Mouse (Mus musculus) embryonic facial prominence, embryonic 12.5 days (tissue): Measurements from ENCODE around the gene Zfp667. TPM values are rescaled to one million over a fixed set of nuclear protein-coding genes. Genes with fewer than 3 reads are reported as not detected.
"Not testable (repeated sequence)": the region's sequence is repeated elsewhere in the genome, so short reads cannot be mapped to it uniquely, and the experiment has no call there.

Experiments used
- ATAC-seq: fragments of 200-750 bp; cut with Nextera tagmentation; 2 replicates; pipeline ENCODE4 v1.8.0; 2017; ENCODE audit not compliant: insufficient number of reproducible peaks, insufficient read depth, low FRiP score, low TSS enrichment
- H3K27ac ChIP-seq: fragments of 300-500 bp; sonication (generic); 2 replicates; pipeline ENCODE4 v1.5.1; 2016; ENCODE audit warnings: mild to moderate bottlenecking
- H3K27me3 ChIP-seq: fragments of 300-500 bp; sonication (generic); 2 replicates; pipeline ENCODE4 v1.6.1; 2016; ENCODE audit warnings: mild to moderate bottlenecking, moderate library complexity
- H3K36me3 ChIP-seq: fragments of 300-500 bp; sonication (generic); 2 replicates; pipeline ENCODE4 v1.6.1; 2016; ENCODE audit warnings: mild to moderate bottlenecking
- H3K4me1 ChIP-seq: fragments of 300-500 bp; sonication (generic); 2 replicates; pipeline ENCODE4 v1.6.1; 2016
- H3K4me2 ChIP-seq: fragments of 300-500 bp; sonication (generic); replicated peaks from 2 replicates; pipeline ENCODE4 v1.6.1; 2016; ENCODE audit warnings: mild to moderate bottlenecking, moderate library complexity
- H3K4me3 ChIP-seq: fragments of 300-500 bp; sonication (generic); 2 replicates; pipeline ENCODE4 v1.5.1; 2016; ENCODE audit warnings: mild to moderate bottlenecking
- H3K9ac ChIP-seq: fragments of 300-500 bp; sonication (generic); 2 replicates; pipeline ENCODE4 v1.6.1; 2016; ENCODE audit warnings: mild to moderate bottlenecking, moderate library complexity
- H3K9me3 ChIP-seq: fragments of 300-500 bp; sonication (generic); 2 replicates; pipeline ENCODE4 v1.6.1; 2016; ENCODE audit warnings: mild to moderate bottlenecking, moderate library complexity
- WGBS: fragments of 180-500 bp; shearing (Covaris S2); methylation state at CpG from one replicate; pipeline ENCODE4 v1.1.7; 2016; 5-methylcytosine and 5-hydroxymethylcytosine counted together
- polyA plus RNA-seq: library from polyadenylated mRNA; unstranded; fragments of >200 nt; fragmentation: Nextera tagmentation; extraction: Ambion mirVana; gene quantifications from 2 replicates; pipeline ENCODE4 v1.2.1, GENCODE M21; 2016

The Zfp667 gene
- 6.4 and 8.4 TPM in 2 replicates for polyA plus RNA-seq

DNA sequence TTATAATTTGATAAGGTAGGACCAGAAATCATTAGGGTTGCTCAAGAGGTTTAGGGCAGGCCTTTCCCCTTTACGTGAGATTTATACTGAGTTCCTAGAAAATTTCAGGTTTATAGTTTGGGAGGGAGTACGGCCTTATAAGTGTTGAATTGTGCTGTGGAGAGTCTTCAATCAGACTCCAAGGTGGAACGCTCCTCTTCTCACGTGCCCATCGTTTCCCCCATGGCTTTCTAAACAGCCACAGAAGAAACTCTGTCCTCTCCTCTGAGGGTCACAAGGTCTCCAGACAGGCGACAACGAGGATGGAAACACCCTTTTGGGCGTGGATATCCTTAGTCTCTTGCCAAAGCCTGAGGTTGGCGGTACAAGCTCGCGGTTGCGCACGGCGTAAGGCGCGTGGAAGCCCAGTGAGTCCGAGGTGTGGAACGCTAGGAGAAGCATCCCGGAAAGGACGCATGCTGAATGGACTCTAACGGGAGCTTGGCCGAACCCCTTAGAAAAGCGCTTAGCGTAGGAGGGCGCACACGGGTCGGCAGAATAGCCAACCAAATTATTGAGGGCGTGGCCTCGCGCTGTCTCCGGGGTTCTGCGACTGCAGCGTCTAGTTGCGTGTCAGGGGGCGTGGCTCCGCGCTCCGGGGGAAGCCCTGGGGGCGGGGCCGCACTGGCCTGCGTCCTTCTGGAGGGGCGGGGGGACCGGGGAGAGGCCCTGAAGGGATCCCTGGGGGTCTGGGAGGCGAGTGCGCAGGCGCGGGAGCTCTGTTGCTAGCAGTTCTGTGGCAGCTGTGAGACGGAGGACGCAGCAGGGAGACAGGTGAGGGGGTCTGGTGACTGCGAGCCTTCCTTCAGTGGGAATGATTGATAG is at the start of gene Zfp667:
TSS of gene Zfp667 (plus strand) at position 738 of the 864 bp plus-strand sequence.
- 4% methylated on average over 50 of the region's 50 CpGs for WGBS
- peaks cover 4% of the 10 kb centered on the region for H3K4me1 ChIP-seq
- H3K4me2 ChIP-seq = peak within 1 kb of the TSS; percentile 69
- H3K27me3 ChIP-seq = no peaks in the 10 kb centered on the region
- H3K9me3 ChIP-seq = no peaks in the 10 kb centered on the region
- H3K9ac ChIP-seq = peak within 1 kb of the TSS; percentile 58
- ATAC-seq = peak; percentile 79
- H3K4me3 ChIP-seq = peak within 1 kb of the TSS; percentile 53
- peak within 1 kb of the TSS; percentile 72; the same call in 1 of the 2 replicates for H3K27ac ChIP-seq
- H3K36me3 ChIP-seq = no peaks in the 10 kb centered on the region

DNA sequence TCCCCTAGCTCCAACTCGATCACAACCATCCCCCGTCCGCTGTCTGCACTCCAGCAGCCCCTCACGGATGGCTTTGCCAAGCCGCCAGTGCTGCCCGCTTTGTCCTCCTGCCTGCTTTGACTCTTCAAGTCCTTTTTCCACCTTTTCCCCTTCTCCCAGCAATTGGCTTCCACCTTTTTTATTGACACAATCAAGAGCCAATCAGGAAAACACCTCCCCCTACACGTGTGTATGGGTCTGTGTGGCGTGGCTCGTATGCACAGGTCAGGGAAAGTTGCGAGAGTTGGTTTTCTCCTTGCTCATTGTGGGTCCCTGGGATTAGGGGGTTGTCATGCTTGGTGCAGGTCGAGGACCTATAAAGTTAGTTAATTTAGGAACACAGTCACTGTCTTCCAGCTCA is 46.6 kb upstream of the Zfp667 start:
- Histone ChIP-seq H3K4me2 (no peak overlapping the region), H3K9me3 (no peaks in the 10 kb centered on the region), H3K9ac (no peak overlapping the region), H3K4me1 (no peaks in the 10 kb centered on the region), H3K4me3 (no peak overlapping the region), H3K27ac (no peak overlapping the region), H3K36me3 (no peaks in the 10 kb centered on the region), H3K27me3 (no peaks in the 10 kb centered on the region)
- ATAC-seq = no peak
- 37% methylated on average over 11 of the region's 11 CpGs for WGBS

DNA sequence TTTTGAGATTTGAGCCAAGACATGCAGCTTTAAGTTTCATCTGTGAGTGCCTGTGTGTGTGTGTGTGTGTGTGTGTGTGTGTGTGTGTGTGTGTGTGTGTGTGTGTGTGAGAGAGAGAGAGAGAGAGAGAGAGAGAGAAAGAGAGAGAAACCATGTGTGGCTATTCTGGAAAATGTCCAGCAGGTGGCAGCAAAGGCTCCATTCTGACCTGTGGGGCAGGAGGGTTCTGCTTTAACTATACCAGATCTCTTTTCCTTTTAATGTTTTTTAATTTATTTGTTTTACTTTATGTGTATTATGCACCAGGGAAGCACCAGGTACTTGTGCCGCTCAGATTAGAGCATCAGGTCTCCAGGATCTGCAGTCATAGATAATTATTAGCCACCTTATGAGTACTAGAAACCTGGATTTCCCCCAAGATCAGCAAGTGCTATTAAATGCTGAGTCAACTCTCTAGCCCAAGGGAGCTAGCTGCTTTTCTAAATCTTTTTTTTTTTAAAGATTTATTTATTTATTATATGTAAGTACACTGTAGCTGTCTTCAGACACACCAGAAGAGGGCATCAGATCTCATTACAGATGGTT is 45.4 kb upstream of the Zfp667 start:
- H3K4me3 ChIP-seq, H3K27me3 ChIP-seq, ATAC-seq, H3K9me3 ChIP-seq, H3K4me1 ChIP-seq, H3K4me2 ChIP-seq, H3K36me3 ChIP-seq, H3K9ac ChIP-seq, H3K27ac ChIP-seq: not testable (repeated sequence)
- WGBS = 15% methylated on average over 1 of the region's 1 CpGs

DNA sequence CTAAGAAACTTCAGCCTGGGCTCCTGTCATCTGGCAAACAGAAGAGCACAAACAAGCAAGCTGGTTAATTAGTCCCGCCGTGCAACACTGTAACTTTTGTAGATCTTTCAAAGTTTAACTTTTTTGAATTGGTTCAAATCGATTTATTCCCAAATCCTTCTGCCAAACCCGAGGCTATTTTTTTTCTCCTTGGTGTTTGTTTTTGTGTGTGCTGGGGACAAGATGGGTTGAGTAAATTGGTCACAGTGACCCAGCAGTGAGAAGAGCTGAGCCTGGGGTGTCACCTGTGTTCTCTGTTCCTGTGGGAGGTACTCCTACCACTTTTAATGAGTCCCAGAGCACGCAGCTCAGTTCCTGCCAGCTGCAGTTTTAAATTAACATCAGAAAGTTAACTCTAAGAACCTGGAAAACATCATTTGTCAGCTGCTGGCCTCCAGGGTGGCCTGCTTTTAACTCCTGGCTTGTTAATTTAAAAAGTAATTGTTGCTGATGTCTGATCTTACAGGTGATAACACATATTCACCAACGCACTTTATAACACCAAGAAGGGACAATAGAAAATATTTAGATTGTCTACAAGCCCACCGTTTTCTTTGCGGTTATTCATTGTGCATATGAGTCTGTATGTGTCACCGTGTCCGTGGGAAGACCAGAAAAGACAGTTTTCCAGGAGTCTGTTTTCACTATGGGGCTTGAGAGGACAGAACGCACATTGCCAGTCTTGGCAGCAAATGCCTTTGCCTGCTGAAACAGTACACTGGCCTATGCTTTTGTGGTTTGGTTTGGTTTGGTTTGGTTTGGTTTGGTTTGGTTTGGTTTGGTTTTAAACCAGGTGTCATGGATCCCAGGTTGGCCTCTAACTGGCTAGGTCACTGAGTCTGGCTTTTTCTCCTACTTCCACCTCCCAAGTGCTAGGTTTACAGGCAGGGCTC is 41.8 kb upstream of the Zfp667 start:
- Histone ChIP-seq H3K27me3 (no peaks in the 10 kb centered on the region), H3K9me3 (no peaks in the 10 kb centered on the region), H3K4me2 (no peak overlapping the region), H3K36me3 (no peaks in the 10 kb centered on the region), H3K4me1 (no peaks in the 10 kb centered on the region), H3K27ac (no peak overlapping the region), H3K9ac (no peak overlapping the region), H3K4me3 (no peak overlapping the region)
- ATAC-seq = no peak
- 48% methylated on average over 11 of the region's 11 CpGs for WGBS

DNA sequence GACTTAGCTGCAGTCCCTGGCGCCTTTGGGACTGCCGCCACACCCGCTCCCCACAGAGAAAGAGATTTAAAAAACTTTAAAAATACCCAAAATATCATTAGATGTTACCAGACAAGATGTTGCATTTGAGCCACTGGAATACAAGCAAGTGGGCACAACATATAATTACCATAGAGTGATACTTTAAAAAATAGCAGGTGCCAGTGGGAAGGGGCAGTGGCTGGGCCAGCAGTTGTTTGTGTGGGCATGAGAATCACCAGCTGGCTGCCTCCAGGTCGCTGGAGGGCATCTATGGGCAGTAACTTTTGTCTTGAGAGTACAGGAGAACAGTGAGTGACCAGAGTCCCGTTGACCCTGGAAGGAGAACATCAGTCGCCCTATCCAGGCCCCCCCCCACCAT is 34.0 kb upstream of the Zfp667 start, which contains the start of gene Epp13:
TSS of gene Epp13 (plus strand) at position 301 of the 400 bp plus-strand sequence.
- ATAC-seq = no peak
- no peaks in the 10 kb centered on the region for H3K4me1 ChIP-seq
- no peaks in the 10 kb centered on the region for H3K36me3 ChIP-seq
- H3K9ac ChIP-seq = no peak within 1 kb of the TSS
- H3K27me3 ChIP-seq = no peaks in the 10 kb centered on the region
- whole genome bisulfite sequencing = 79% methylated on average over 6 of the region's 6 CpGs
- peaks cover 7% of the 10 kb centered on the region for H3K9me3 ChIP-seq
- no peak within 1 kb of the TSS for H3K27ac ChIP-seq
- H3K4me3 ChIP-seq = no peak within 1 kb of the TSS
- H3K4me2 ChIP-seq = no peak within 1 kb of the TSS

DNA sequence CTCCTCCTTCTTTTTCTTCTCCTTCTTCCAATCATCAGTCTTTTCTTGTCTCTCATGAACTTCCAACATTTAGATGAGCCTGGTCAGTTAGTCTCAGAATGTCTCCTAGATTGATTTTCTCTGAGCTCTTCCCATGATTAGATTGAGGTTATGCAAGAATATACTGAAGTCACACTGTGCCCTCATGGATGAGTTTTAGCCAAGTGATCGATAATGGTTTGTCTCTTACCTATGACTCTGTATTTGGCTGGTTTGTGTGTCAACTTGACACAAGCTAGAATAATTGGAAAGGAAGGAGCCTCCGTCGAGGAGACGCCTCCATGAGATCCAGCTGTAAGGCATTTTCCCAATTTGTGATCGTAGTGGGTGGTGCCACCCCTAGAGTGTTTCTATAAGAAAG is 31.9 kb upstream of the Zfp667 start:
- 85% methylated on average over 5 of the region's 5 CpGs for WGBS
- no peak overlapping the region for H3K9ac ChIP-seq
- no peaks in the 10 kb centered on the region for H3K4me1 ChIP-seq
- no peak overlapping the region for H3K27ac ChIP-seq
- no peaks in the 10 kb centered on the region for H3K36me3 ChIP-seq
- H3K9me3 ChIP-seq = peaks cover 7% of the 10 kb centered on the region
- no peak overlapping the region for H3K4me3 ChIP-seq
- ATAC-seq = no peak
- H3K4me2 ChIP-seq = no peak overlapping the region
- H3K27me3 ChIP-seq = no peaks in the 10 kb centered on the region

DNA sequence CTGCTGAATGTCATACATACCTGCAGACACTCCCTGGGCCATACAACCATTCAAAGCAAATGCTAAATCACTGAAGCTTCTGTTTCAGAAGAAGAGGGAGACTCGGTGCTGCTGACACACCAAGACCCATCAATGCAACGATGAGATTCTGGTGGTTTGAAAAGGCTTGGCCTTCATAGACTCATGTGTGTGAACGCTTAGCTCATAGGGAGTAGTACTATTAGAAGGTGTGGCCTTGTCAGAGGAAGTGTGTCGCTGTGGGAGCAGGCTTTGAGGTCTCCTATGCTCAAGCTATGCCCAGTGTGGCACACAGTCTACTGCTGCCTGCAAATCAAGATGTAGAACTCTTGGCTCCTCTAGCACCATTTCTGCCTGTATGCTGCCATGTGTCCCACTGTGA is 29.0 kb upstream of the Zfp667 start:
- Histone ChIP-seq H3K4me3 (no peak overlapping the region), H3K27me3 (no peaks in the 10 kb centered on the region), H3K4me2 (no peak overlapping the region), H3K9ac (no peak overlapping the region), H3K36me3 (no peaks in the 10 kb centered on the region), H3K27ac (no peak overlapping the region), H3K4me1 (no peaks in the 10 kb centered on the region), H3K9me3 (peaks cover 7% of the 10 kb centered on the region)
- 81% methylated on average over 4 of the region's 4 CpGs for WGBS
- ATAC-seq = no peak

DNA sequence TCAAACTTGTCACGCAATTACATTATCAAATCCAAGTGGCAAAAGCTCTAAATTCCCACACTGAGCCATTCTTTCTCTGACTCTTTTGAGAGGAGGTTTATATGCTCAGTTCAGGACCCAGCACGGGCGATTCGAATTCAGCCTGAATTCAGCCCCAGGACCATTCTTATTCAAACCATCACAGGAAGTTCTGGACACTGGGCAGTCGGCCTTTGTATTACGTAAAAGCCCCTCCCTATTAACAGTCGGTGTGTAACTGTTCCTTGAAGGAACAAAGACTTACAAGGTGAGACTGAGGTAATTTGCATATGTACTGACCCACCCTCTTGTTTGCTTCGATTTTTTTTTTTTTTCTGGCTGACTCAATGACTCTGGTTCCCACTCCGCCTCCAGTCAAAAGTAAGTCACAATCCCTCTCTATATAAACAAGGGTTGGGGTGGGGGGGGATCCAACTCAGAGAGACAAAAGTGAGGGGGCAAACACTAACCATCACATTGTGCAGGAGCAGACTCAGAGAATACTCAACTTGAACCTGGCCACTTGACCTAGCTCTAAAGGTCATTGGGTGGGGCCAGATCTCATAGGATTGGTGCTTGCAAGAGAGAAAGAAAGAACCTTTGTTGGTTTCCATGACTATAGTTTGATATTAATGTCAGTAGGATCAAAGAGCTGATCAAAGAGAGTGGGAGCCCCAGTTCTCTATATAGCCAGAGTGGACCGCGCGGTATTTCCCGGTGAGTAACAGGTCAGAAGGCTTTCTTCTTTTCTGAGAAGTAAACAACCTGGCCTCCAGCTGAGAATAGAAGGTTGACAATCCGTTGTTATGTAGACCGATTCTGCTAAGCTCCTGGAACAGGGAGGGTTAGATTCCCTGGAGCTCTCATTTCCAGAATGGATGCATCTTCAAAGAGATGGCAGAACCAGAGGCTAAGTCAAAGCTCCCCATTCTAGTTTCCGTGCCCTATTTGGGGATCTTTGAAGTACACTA is 27.9 kb upstream of the Zfp667 start:
- no peak overlapping the region for H3K4me3 ChIP-seq
- H3K9me3 ChIP-seq = no peaks in the 10 kb centered on the region; the same call in 1 of the 2 replicates
- H3K4me2 ChIP-seq = no peak overlapping the region
- H3K36me3 ChIP-seq = no peaks in the 10 kb centered on the region
- H3K4me1 ChIP-seq = no peaks in the 10 kb centered on the region
- no peak for ATAC-seq
- H3K27ac ChIP-seq = no peak overlapping the region
- no peaks in the 10 kb centered on the region for H3K27me3 ChIP-seq
- 35% methylated on average over 16 of the region's 16 CpGs for WGBS
- no peak overlapping the region for H3K9ac ChIP-seq

DNA sequence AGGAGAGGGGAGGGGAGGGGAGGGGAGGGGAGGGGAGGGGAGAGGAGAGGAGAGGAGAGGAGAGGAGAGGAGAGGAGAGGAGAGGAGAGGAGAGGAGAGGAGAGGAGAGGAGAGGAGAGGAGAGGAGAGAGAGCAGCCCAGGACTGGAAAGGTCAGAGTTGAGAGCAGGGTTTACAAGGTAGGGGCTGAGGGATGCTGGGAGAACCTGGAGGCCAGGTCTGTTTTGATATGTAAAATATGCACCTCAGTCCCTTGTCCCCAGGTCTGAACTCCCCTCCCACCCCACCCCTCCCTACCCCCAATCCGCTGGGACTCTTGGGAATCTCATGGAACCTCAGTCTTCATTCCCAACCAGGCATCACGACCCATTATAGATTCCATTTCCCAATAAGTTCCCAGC is 26.4 kb upstream of the Zfp667 start:
- H3K36me3 ChIP-seq, ATAC-seq, H3K9ac ChIP-seq, H3K4me1 ChIP-seq, H3K9me3 ChIP-seq, H3K27me3 ChIP-seq, H3K27ac ChIP-seq, H3K4me2 ChIP-seq, H3K4me3 ChIP-seq: not testable (repeated sequence)
- WGBS = 34% methylated on average over 2 of the region's 2 CpGs

DNA sequence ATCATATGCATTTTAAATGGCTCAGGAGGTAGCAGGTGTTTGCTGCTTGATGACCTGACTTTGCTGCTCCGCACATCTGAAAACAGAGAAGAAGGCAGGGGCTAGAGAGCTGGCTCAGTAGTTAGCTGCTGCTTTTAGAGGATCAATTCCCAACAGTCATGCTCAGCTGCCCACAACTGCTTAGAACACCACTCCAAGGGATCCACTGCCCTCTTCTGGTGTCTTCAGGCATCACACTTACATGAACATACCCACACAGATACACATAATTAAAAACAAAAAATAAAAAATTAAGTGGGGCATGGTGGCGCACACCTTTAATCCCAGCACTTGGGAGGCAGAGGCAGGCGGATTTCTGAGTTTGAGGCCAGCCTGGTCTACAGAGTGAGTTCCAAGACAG is 24.3 kb upstream of the Zfp667 start:
- Histone ChIP-seq H3K36me3 (no peaks in the 10 kb centered on the region), H3K27ac (no peak overlapping the region), H3K27me3 (no peaks in the 10 kb centered on the region), H3K9ac (no peak overlapping the region), H3K9me3 (no peaks in the 10 kb centered on the region), H3K4me3 (no peak overlapping the region), H3K4me1 (no peaks in the 10 kb centered on the region), H3K4me2 (no peak overlapping the region)
- 81% methylated on average over 3 of the region's 3 CpGs for WGBS
- ATAC-seq = no peak

DNA sequence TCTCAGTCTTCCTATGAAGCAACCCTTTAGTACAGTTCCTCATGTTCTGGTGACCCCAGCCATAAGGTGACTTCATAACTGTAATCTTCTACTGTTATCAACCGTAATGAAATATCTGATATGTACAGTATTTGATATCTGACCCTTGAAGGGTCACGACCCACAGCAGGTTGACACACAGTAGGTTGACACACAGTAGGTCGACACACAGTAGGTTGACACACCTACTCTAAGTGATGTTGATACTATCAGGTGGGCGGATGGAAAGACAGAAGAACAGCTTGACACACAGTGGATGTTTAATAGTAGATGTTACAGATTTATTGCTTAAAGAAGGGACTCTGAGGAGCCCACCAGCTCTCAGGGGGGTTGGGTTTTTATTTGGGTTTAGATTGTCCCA is 23.4 kb upstream of the Zfp667 start:
- WGBS = 78% methylated on average over 4 of the region's 4 CpGs

More for the DNA sequence above, 23.4 kb upstream of the Zfp667 start:
- Histone ChIP-seq H3K4me1 (no peaks in the 10 kb centered on the region), H3K9ac (no peak overlapping the region), H3K27ac (no peak overlapping the region), H3K4me2 (no peak overlapping the region), H3K4me3 (no peak overlapping the region), H3K9me3 (no peaks in the 10 kb centered on the region), H3K27me3 (no peaks in the 10 kb centered on the region), H3K36me3 (no peaks in the 10 kb centered on the region)
- no peak for ATAC-seq
